Comparison of ENCODE assay signal across 1 mouse cellular context in the genomic region with DNA sequence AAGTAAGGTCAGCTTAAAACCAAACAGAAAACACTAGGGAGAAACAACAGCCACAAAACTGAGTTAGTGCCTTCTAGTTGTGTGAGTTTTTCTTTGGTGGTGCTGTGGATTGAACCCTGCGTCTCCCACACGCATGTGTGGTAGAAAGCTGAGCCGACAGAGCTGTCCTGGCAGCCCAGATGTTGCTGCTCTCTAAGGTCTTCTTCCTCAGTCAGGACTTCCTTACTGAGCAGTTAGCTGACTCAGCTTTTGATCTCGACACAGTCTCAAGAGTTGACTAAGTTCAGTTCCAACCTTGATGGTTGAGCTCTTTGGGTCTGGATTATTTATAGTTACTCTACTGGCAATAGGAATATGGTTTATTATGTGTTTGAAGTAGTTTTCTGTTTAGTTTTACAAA.
A peak's percentile ranks its signal among the peaks of the same experiment; 100 is the strongest.
TF ChIP-seq lines count a peak whose summit lies in the region.

No protein-coding gene starts in this region.

TF ChIP-seq in CH12.LX, 34 proteins besides CTCF, POLR2A, EP300 and RAD21 (continued from another document):
- no peak for TF ChIP-seq BHLHE40 (IDR thresholded peaks at IDR 0.05; ENCODE audit: low read depth, low read length)
- peak; percentile 100 for TF ChIP-seq MAFK (IDR thresholded peaks at IDR 0.05; ENCODE audit: insufficient replicate concordance, low read length)
- TF ChIP-seq CHD2 (IDR thresholded peaks at IDR 0.05; ENCODE audit: low read length) = no peak
- TF ChIP-seq ELF1 (IDR thresholded peaks at IDR 0.05; ENCODE audit: low read depth, low read length) = peak; percentile 69
- no peak for TF ChIP-seq HCFC1 (IDR thresholded peaks at IDR 0.05; ENCODE audit: low read depth, low read length)
TF ChIP-seq in CH12.LX: peak in this region for 9.
